Mouse (Mus musculus): ENCODE data around the gene Tmem178b. TPM values are rescaled to one million over a fixed set of nuclear protein-coding genes. Genes with fewer than 3 reads are reported as not detected.
A peak's percentile ranks its signal among the peaks of the same experiment; 100 is the strongest.

Gene Tmem178b
- polyA plus RNA-seq, 1 experiment from 2014 or later, result 7.1 TPM

- Histone ChIP-seq H3K4me1 (ENCODE audit: control insufficient read depth, insufficient read depth, low read length) (0 out of 2 replicates have a peak, but pooled peaks cover under 1% of the 10 kb centered on the region), H3K27ac (ENCODE audit: low read depth, low read length) (no peak overlapping the region), H3K4me3 (ENCODE audit: low read depth, low read length) (no peak overlapping the region), H3K9ac (ENCODE audit: low read length) (no peak overlapping the region), H3K4me2 (no peak overlapping the region), H3K27me3 (ENCODE audit: control insufficient read depth, insufficient read depth, low read length) (no peaks in the 10 kb centered on the region), H3K9me3 (ENCODE audit: control insufficient read depth, low read length) (no peaks in the 10 kb centered on the region), H3K36me3 (ENCODE audit: control insufficient read depth, insufficient read depth, low read length) (no peaks in the 10 kb centered on the region)
- WGBS, result 91% methylated on average over 6 of the region's 6 CpGs
- ATAC-seq (ENCODE audit: low FRiP score) (no peak), DNase-seq (ENCODE audit: low spot score, missing footprints) (no peak)
Measured at GRCm38 (mm10) chr6:40133436-40133835, 260.4 kb downstream of the Tmem178b start.

- no peak overlapping the region for H3K9ac ChIP-seq (ENCODE audit: low read length)
- no peaks in the 10 kb centered on the region for H3K27me3 ChIP-seq (ENCODE audit: control insufficient read depth, insufficient read depth, low read length)
- H3K4me2 ChIP-seq, result no peak overlapping the region
- ATAC-seq (ENCODE audit: low FRiP score) (no peak), DNase-seq (ENCODE audit: low spot score, missing footprints) (no peak)
- no peak overlapping the region for H3K4me3 ChIP-seq (ENCODE audit: low read depth, low read length)
- no peak overlapping the region for H3K27ac ChIP-seq (ENCODE audit: low read depth, low read length)
- H3K36me3 ChIP-seq (ENCODE audit: control insufficient read depth, insufficient read depth, low read length), result no peaks in the 10 kb centered on the region
- 0 out of 2 replicates have a peak, but pooled peaks cover 2% of the 10 kb centered on the region for H3K4me1 ChIP-seq (ENCODE audit: control insufficient read depth, insufficient read depth, low read length)
- no peaks in the 10 kb centered on the region for H3K9me3 ChIP-seq (ENCODE audit: control insufficient read depth, low read length)
- WGBS, result 80% methylated on average over 6 of the region's 6 CpGs
Measured at GRCm38 (mm10) chr6:40135716-40136115, 262.6 kb downstream of the Tmem178b start.

GRCm38 (mm10) chr6:40137346-40137745, 264.3 kb downstream of the Tmem178b start:
- DNase-seq (ENCODE audit: low spot score, missing footprints), result no peak
- Histone ChIP-seq H3K27ac (ENCODE audit: low read depth, low read length) (no peak overlapping the region), H3K4me2 (no peak overlapping the region), H3K4me1 (ENCODE audit: control insufficient read depth, insufficient read depth, low read length) (0 out of 2 replicates have a peak, but pooled peaks cover 2% of the 10 kb centered on the region), H3K9ac (ENCODE audit: low read length) (no peak overlapping the region), H3K27me3 (ENCODE audit: control insufficient read depth, insufficient read depth, low read length) (no peaks in the 10 kb centered on the region), H3K36me3 (ENCODE audit: control insufficient read depth, insufficient read depth, low read length) (no peaks in the 10 kb centered on the region), H3K9me3 (ENCODE audit: control insufficient read depth, low read length) (no peaks in the 10 kb centered on the region), H3K4me3 (ENCODE audit: low read depth, low read length) (no peak overlapping the region)
- ATAC-seq (ENCODE audit: low FRiP score), result no peak; the same call in 1 of the 2 replicates
- WGBS, result 50% methylated on average over 6 of the region's 6 CpGs

- ATAC-seq (ENCODE audit: low FRiP score), result peak; percentile 63; the same call in 1 of the 2 replicates
- Histone ChIP-seq H3K4me3 (ENCODE audit: low read depth, low read length) (no peak overlapping the region), H3K27ac (ENCODE audit: low read depth, low read length) (no peak overlapping the region), H3K4me1 (ENCODE audit: control insufficient read depth, insufficient read depth, low read length) (0 out of 2 replicates have a peak, but pooled peaks cover 2% of the 10 kb centered on the region), H3K27me3 (ENCODE audit: control insufficient read depth, insufficient read depth, low read length) (no peaks in the 10 kb centered on the region), H3K9ac (ENCODE audit: low read length) (no peak overlapping the region), H3K4me2 (no peak overlapping the region), H3K9me3 (ENCODE audit: control insufficient read depth, low read length) (no peaks in the 10 kb centered on the region), H3K36me3 (ENCODE audit: control insufficient read depth, insufficient read depth, low read length) (no peaks in the 10 kb centered on the region)
- DNase-seq (ENCODE audit: low spot score, missing footprints), result no peak
- 80% methylated on average over 7 of the region's 7 CpGs for WGBS
Measured at GRCm38 (mm10) chr6:40137831-40138520, 264.9 kb downstream of the Tmem178b start.

- Histone ChIP-seq H3K4me1 (ENCODE audit: control insufficient read depth, insufficient read depth, low read length) (0 out of 2 replicates have a peak, but pooled peaks cover 2% of the 10 kb centered on the region), H3K9ac (ENCODE audit: low read length) (no peak overlapping the region), H3K4me2 (no peak overlapping the region), H3K36me3 (ENCODE audit: control insufficient read depth, insufficient read depth, low read length) (no peaks in the 10 kb centered on the region), H3K4me3 (ENCODE audit: low read depth, low read length) (no peak overlapping the region), H3K27me3 (ENCODE audit: control insufficient read depth, insufficient read depth, low read length) (no peaks in the 10 kb centered on the region), H3K9me3 (ENCODE audit: control insufficient read depth, low read length) (no peaks in the 10 kb centered on the region), H3K27ac (ENCODE audit: low read depth, low read length) (no peak overlapping the region)
- ATAC-seq (ENCODE audit: low FRiP score) (no peak), DNase-seq (ENCODE audit: low spot score, missing footprints) (no peak)
- WGBS, result 70% methylated on average over 5 of the region's 5 CpGs
Measured at GRCm38 (mm10) chr6:40142582-40142981, 269.5 kb downstream of the Tmem178b start.

GRCm38 (mm10) chr6:40144371-40144770, 271.3 kb downstream of the Tmem178b start:
- ATAC-seq (ENCODE audit: low FRiP score) (no peak), DNase-seq (ENCODE audit: low spot score, missing footprints) (no peak)
- no peaks in the 10 kb centered on the region for H3K36me3 ChIP-seq (ENCODE audit: control insufficient read depth, insufficient read depth, low read length)
- no peak overlapping the region for H3K9ac ChIP-seq (ENCODE audit: low read length)
- no peak overlapping the region for H3K4me2 ChIP-seq
- H3K4me1 ChIP-seq (ENCODE audit: control insufficient read depth, insufficient read depth, low read length), result no peaks in the 10 kb centered on the region
- no peaks in the 10 kb centered on the region for H3K9me3 ChIP-seq (ENCODE audit: control insufficient read depth, low read length)
- no peaks in the 10 kb centered on the region for H3K27me3 ChIP-seq (ENCODE audit: control insufficient read depth, insufficient read depth, low read length)
- H3K27ac ChIP-seq (ENCODE audit: low read depth, low read length), result no peak overlapping the region
- 80% methylated on average over 9 of the region's 9 CpGs for WGBS
- no peak overlapping the region for H3K4me3 ChIP-seq (ENCODE audit: low read depth, low read length)

GRCm38 (mm10) chr6:40145601-40146000, 272.5 kb downstream of the Tmem178b start:
- Histone ChIP-seq H3K4me3 (ENCODE audit: low read depth, low read length) (no peak overlapping the region), H3K9ac (ENCODE audit: low read length) (no peak overlapping the region), H3K27me3 (ENCODE audit: control insufficient read depth, insufficient read depth, low read length) (no peaks in the 10 kb centered on the region), H3K36me3 (ENCODE audit: control insufficient read depth, insufficient read depth, low read length) (no peaks in the 10 kb centered on the region), H3K4me1 (ENCODE audit: control insufficient read depth, insufficient read depth, low read length) (no peaks in the 10 kb centered on the region), H3K27ac (ENCODE audit: low read depth, low read length) (no peak overlapping the region), H3K9me3 (ENCODE audit: control insufficient read depth, low read length) (no peaks in the 10 kb centered on the region), H3K4me2 (no peak overlapping the region)
- no peak for DNase-seq (ENCODE audit: low spot score, missing footprints)
- 92% methylated on average over 3 of the region's 3 CpGs for WGBS
- no peak for ATAC-seq (ENCODE audit: low FRiP score)

GRCm38 (mm10) chr6:40152241-40152640, 279.2 kb downstream of the Tmem178b start:
- WGBS, result 92% methylated on average over 8 of the region's 8 CpGs
- DNase-seq (ENCODE audit: low spot score, missing footprints) (no peak), ATAC-seq (ENCODE audit: low FRiP score) (no peak)
- H3K4me3 ChIP-seq (ENCODE audit: low read depth, low read length), result no peak overlapping the region
- H3K27ac ChIP-seq (ENCODE audit: low read depth, low read length), result no peak overlapping the region
- no peaks in the 10 kb centered on the region for H3K9me3 ChIP-seq (ENCODE audit: control insufficient read depth, low read length)
- no peaks in the 10 kb centered on the region for H3K27me3 ChIP-seq (ENCODE audit: control insufficient read depth, insufficient read depth, low read length)
- H3K4me1 ChIP-seq (ENCODE audit: control insufficient read depth, insufficient read depth, low read length), result no peaks in the 10 kb centered on the region
- H3K4me2 ChIP-seq, result no peak overlapping the region
- no peak overlapping the region for H3K9ac ChIP-seq (ENCODE audit: low read length)
- H3K36me3 ChIP-seq (ENCODE audit: control insufficient read depth, insufficient read depth, low read length), result no peaks in the 10 kb centered on the region

- H3K9ac ChIP-seq (ENCODE audit: low read length), result no peak overlapping the region
Measured at GRCm38 (mm10) chr6:40161381-40161780, 288.3 kb downstream of the Tmem178b start.

More at GRCm38 (mm10) chr6:40161381-40161780, 288.3 kb downstream of the Tmem178b start:
- no peak for DNase-seq (ENCODE audit: low spot score, missing footprints)
- 80% methylated on average over 5 of the region's 5 CpGs for WGBS
- no peaks in the 10 kb centered on the region for H3K27me3 ChIP-seq (ENCODE audit: control insufficient read depth, insufficient read depth, low read length)
- no peak overlapping the region for H3K4me2 ChIP-seq
- no peak overlapping the region for H3K4me3 ChIP-seq (ENCODE audit: low read depth, low read length)
- H3K27ac ChIP-seq (ENCODE audit: low read depth, low read length), result no peak overlapping the region
- H3K4me1 ChIP-seq (ENCODE audit: control insufficient read depth, insufficient read depth, low read length), result no peaks in the 10 kb centered on the region
- no peaks in the 10 kb centered on the region for H3K9me3 ChIP-seq (ENCODE audit: control insufficient read depth, low read length)
- no peak for ATAC-seq (ENCODE audit: low FRiP score)
- no peaks in the 10 kb centered on the region for H3K36me3 ChIP-seq (ENCODE audit: control insufficient read depth, insufficient read depth, low read length)
